In the genomic region with DNA sequence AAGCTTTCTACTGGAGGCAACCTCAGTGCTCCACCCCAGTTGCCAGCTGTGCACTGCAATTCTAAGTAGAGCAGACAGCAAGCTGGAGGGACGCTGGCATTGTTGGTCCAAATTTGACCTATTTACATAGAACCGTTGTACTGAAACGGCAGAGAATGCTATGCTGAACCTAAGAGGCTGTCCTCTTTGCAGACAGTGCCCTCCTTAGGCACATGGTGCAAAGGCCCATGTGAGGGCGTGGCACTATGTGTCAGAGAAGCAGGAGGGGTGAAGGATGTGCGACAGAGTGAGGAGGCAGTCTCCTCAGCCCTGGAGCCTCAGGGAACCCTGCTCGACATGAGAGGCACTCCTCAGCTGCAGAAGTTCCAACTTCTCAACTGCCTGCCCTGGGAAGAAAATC, we compare ENCODE assay signal across 16 mouse cellular contexts.
"Had no signal": no experiment of that assay in that cellular context is flagged by ENCODE, and none has a peak within 500 bp of the region (broad histone marks: within the 10 kb centered on the region; RNA-seq: fewer than 3 reads in every experiment).

No protein-coding gene starts in this region.

- H3K4me3 ChIP-seq: lung, embryonic 15.5 days; neural tube, embryonic 12.5 days; neural tube, embryonic 15.5 days had no signal

- ATAC-seq: liver, postnatal 0 days had no signal

- DNase-seq: kidney, adult 18-20 months; kidney, adult 9 months; kidney, postnatal 14 days; kidney, postnatal 4 days; layer of hippocampus, postnatal 36 days; liver, postnatal 0 days; lung, postnatal 10 days; lung, postnatal 36 days; midbrain, embryonic 14.5 days; right cerebral cortex, postnatal 14 days; right cerebral cortex, postnatal 4 days; thymus, postnatal 25 days had no signal

- H3K27ac ChIP-seq: liver, embryonic 14.5 days; lung, embryonic 15.5 days; neural tube, embryonic 12.5 days; neural tube, embryonic 15.5 days had no signal
